Mouse (Mus musculus): ENCODE data around the gene Cdc37l1. TPM values are rescaled to one million over a fixed set of nuclear protein-coding genes. Genes with fewer than 3 reads are reported as not detected.
A peak's percentile ranks its signal among the peaks of the same experiment; 100 is the strongest.
"Not testable (repeated sequence)": the region's sequence is repeated elsewhere in the genome, so short reads cannot be mapped to it uniquely, and the experiment has no call there.

Cdc37l1 gene
- polyA plus RNA-seq, 1 experiment from 2014 or later: 37.7 TPM

- no peak for ATAC-seq (ENCODE audit: insufficient number of reproducible peaks, low FRiP score)
- peaks cover 21% of the 10 kb centered on the region for H3K4me1 ChIP-seq (replicated peaks)
Observed at GRCm38 (mm10) chr19:28969231-28969630, 20.9 kb upstream of the Cdc37l1 start.

GRCm38 (mm10) chr19:28970251-28970650 is 19.9 kb upstream of the Cdc37l1 start:
- no peaks in the 10 kb centered on the region for H3K36me3 ChIP-seq
- no peaks in the 10 kb centered on the region for H3K9me3 ChIP-seq (replicated peaks)
- ATAC-seq (ENCODE audit: insufficient number of reproducible peaks, low FRiP score): no peak
- H3K9ac ChIP-seq: no peak overlapping the region
- WGBS: 51% methylated on average over 11 of the region's 11 CpGs
- peaks cover 19% of the 10 kb centered on the region for H3K4me1 ChIP-seq (replicated peaks)
- H3K27ac ChIP-seq (ENCODE audit: poor library complexity, severe bottlenecking): no peak overlapping the region
- no peak overlapping the region; the same call in 1 of the 2 replicates for H3K4me2 ChIP-seq
- no peak overlapping the region for H3K4me3 ChIP-seq
- peaks cover 4% of the 10 kb centered on the region; the same call in 1 of the 2 replicates for H3K27me3 ChIP-seq (replicated peaks)

More at GRCm38 (mm10) chr19:28969231-28969630, 20.9 kb upstream of the Cdc37l1 start:
- Histone ChIP-seq H3K36me3 (no peaks in the 10 kb centered on the region), H3K27ac (ENCODE audit: poor library complexity, severe bottlenecking) (no peak overlapping the region), H3K4me2 (no peak overlapping the region), H3K4me3 (no peak overlapping the region), H3K9me3 (replicated peaks) (no peaks in the 10 kb centered on the region), H3K9ac (no peak overlapping the region), H3K27me3 (replicated peaks) (no peaks in the 10 kb centered on the region)
- WGBS: 75% methylated on average over 5 of the region's 5 CpGs

GRCm38 (mm10) chr19:28974862-28975611 is 15.1 kb upstream of the Cdc37l1 start:
- peak overlapping the region; percentile 85 for H3K4me2 ChIP-seq
- H3K4me1 ChIP-seq (replicated peaks): peaks cover 7% of the 10 kb centered on the region; the same call in 1 of the 2 replicates
- H3K4me3 ChIP-seq: peak overlapping the region; percentile 47
- no peak for ATAC-seq (ENCODE audit: insufficient number of reproducible peaks, low FRiP score)
- 16% methylated on average over 35 of the region's 35 CpGs for WGBS
- H3K27ac ChIP-seq (ENCODE audit: poor library complexity, severe bottlenecking): no peak overlapping the region
- peaks cover 4% of the 10 kb centered on the region; the same call in 1 of the 2 replicates for H3K27me3 ChIP-seq (replicated peaks)
- H3K9me3 ChIP-seq (replicated peaks): no peaks in the 10 kb centered on the region
- H3K36me3 ChIP-seq: no peaks in the 10 kb centered on the region
- peak overlapping the region; percentile 66 for H3K9ac ChIP-seq

DNA sequence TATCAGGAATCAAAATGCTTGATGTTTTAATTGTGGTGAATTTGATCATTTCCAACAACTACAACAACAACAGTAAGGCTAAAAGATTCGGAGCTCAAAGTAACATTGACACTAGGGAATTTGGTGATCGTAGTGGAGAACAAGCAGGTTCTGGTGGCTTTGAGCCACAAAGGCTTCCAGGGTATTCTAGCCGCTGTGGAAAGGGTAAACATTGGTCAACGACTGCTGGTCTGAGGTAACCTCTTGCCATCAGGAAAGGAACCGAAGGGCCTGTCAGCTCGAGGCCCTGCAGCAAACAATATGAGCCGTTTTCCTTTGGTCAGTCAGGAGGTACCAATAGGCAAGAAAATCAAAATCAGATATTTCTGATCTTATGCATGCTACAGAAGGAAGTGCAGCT is 7.5 kb upstream of the Cdc37l1 start:
- H3K36me3 ChIP-seq: no peaks in the 10 kb centered on the region
- WGBS: 72% methylated on average over 7 of the region's 7 CpGs
- H3K9me3 ChIP-seq (replicated peaks): no peaks in the 10 kb centered on the region
- no peak overlapping the region for H3K4me2 ChIP-seq
- H3K9ac ChIP-seq: no peak overlapping the region
- H3K27ac ChIP-seq (ENCODE audit: poor library complexity, severe bottlenecking): no peak overlapping the region
- no peaks in the 10 kb centered on the region for H3K4me1 ChIP-seq (replicated peaks)
- no peak overlapping the region for H3K4me3 ChIP-seq
- H3K27me3 ChIP-seq (replicated peaks): no peaks in the 10 kb centered on the region
- no peak for ATAC-seq (ENCODE audit: insufficient number of reproducible peaks, low FRiP score)

- peak overlapping the region; percentile 84 for H3K27ac ChIP-seq (ENCODE audit: poor library complexity, severe bottlenecking)
- peaks cover 11% of the 10 kb centered on the region for H3K36me3 ChIP-seq
- peak overlapping the region; percentile 85 for H3K9ac ChIP-seq
- no peaks in the 10 kb centered on the region for H3K9me3 ChIP-seq (replicated peaks)
- H3K27me3 ChIP-seq (replicated peaks): no peaks in the 10 kb centered on the region
- H3K4me1 ChIP-seq (replicated peaks): peaks cover 14% of the 10 kb centered on the region
- peak overlapping the region; percentile 83 for H3K4me3 ChIP-seq
- no peak for ATAC-seq (ENCODE audit: insufficient number of reproducible peaks, low FRiP score)
- peak overlapping the region; percentile 70 for H3K4me2 ChIP-seq
- 48% methylated on average over 8 of the region's 8 CpGs for WGBS
Observed at GRCm38 (mm10) chr19:28989515-28989914, 637 bp upstream of the Cdc37l1 start.

DNA sequence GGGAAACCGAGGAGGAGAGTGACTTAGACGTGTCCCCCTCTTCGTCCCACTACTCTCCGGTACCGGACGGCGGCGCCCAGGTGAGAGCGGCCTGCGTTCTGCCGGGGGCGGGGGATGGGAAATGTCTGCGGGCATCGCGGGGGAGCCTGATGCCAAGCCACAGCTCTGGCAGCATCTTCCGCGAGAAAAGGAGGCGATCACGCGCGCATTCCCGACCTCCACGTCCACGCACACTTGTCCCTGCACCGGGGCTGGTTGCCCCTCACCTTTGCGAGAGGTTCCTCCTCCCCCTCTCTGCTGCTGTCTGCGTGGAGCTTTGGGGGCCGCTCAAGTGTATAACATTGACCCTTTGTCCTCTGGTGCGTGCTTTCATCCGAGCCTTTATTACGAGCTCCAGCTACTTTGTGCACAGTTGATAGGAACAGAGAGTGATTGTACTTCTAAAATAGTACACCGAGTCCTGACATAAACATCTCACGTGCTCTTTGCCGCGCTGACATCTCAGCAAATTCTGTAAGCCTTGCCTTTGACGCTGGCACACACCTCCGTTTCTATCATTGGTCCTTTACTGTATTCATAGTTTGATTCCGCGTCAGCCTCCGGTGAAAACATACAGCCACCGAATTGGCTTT is 554 bp downstream of the Cdc37l1 start:
- peaks cover 23% of the 10 kb centered on the region for H3K36me3 ChIP-seq
- ATAC-seq (ENCODE audit: insufficient number of reproducible peaks, low FRiP score): peak; percentile 43
- peaks cover 14% of the 10 kb centered on the region for H3K4me1 ChIP-seq (replicated peaks)
- H3K4me3 ChIP-seq: peak overlapping the region; percentile 83
- peak overlapping the region; percentile 70 for H3K4me2 ChIP-seq
- H3K27ac ChIP-seq (ENCODE audit: poor library complexity, severe bottlenecking): peak overlapping the region; percentile 84
- no peaks in the 10 kb centered on the region for H3K27me3 ChIP-seq (replicated peaks)
- no peaks in the 10 kb centered on the region for H3K9me3 ChIP-seq (replicated peaks)
- WGBS: under 1% methylated on average over 40 of the region's 41 CpGs
- H3K9ac ChIP-seq: peak overlapping the region; percentile 85

DNA sequence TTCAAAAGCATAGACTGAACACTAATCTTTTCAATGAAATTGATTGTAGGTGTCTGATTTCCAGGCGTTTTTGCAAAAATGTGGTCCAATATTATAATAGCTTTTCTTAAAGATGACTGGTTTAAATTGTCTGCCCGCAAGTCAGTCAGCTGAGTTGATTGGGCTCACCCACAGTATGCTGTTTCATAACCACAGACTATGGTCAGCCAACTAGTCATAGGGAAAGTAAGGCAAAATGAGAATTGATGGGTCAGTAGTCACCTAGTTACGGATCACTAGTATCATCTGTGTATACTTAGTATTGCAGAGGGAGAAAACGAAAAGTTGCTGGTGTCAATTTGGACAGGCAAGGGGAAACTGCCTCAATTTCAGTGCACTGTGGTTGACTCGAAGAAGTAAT is 1.2 kb downstream of the Cdc37l1 start:
- peak overlapping the region; percentile 70 for H3K4me2 ChIP-seq
- H3K36me3 ChIP-seq: peaks cover 25% of the 10 kb centered on the region
- peaks cover 14% of the 10 kb centered on the region for H3K4me1 ChIP-seq (replicated peaks)
- peak overlapping the region; percentile 83 for H3K4me3 ChIP-seq
- H3K27ac ChIP-seq (ENCODE audit: poor library complexity, severe bottlenecking): peak overlapping the region; percentile 84; the same call in 1 of the 2 replicates
- WGBS: 71% methylated on average over 5 of the region's 5 CpGs
- H3K9ac ChIP-seq: peak overlapping the region; percentile 85
- H3K9me3 ChIP-seq (replicated peaks): no peaks in the 10 kb centered on the region
- ATAC-seq (ENCODE audit: insufficient number of reproducible peaks, low FRiP score): no peak
- H3K27me3 ChIP-seq (replicated peaks): no peaks in the 10 kb centered on the region

DNA sequence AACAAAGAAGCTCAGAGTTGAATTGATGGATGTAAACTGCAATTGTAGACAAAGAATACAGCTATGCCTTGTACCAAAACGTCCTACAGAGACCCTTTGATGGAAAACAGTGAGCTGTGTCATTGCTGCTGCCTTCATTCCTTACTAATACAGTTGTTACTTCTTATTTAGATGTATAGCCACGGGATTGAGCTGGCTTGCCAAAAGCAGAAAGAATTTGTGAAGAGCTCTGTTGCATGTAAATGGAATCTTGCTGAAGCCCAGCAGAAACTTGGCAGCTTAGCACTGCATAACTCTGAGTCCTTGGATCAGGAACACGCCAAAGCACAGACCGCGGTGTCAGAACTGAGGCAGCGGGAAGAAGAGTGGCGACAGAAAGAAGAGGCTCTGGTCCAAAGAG is 4.7 kb downstream of the Cdc37l1 start:
- Histone ChIP-seq H3K27ac (ENCODE audit: poor library complexity, severe bottlenecking) (no peak overlapping the region), H3K9me3 (replicated peaks) (no peaks in the 10 kb centered on the region), H3K9ac (no peak overlapping the region), H3K4me2 (no peak overlapping the region), H3K4me1 (replicated peaks) (peaks cover 9% of the 10 kb centered on the region), H3K4me3 (no peak overlapping the region), H3K36me3 (peaks cover 37% of the 10 kb centered on the region), H3K27me3 (replicated peaks) (no peaks in the 10 kb centered on the region)
- ATAC-seq (ENCODE audit: insufficient number of reproducible peaks, low FRiP score): no peak
- 87% methylated on average over 7 of the region's 7 CpGs for WGBS

GRCm38 (mm10) chr19:28995366-28995765 is 5.2 kb downstream of the Cdc37l1 start:
- 92% methylated on average over 5 of the region's 5 CpGs for WGBS
- no peak for ATAC-seq (ENCODE audit: insufficient number of reproducible peaks, low FRiP score)
- H3K4me3 ChIP-seq: no peak overlapping the region
- H3K4me1 ChIP-seq (replicated peaks): peaks cover 9% of the 10 kb centered on the region
- no peak overlapping the region for H3K27ac ChIP-seq (ENCODE audit: poor library complexity, severe bottlenecking)
- peaks cover 42% of the 10 kb centered on the region for H3K36me3 ChIP-seq
- no peak overlapping the region for H3K4me2 ChIP-seq
- no peak overlapping the region for H3K9ac ChIP-seq
- H3K9me3 ChIP-seq (replicated peaks): no peaks in the 10 kb centered on the region
- no peaks in the 10 kb centered on the region for H3K27me3 ChIP-seq (replicated peaks)

GRCm38 (mm10) chr19:28997976-28998630 is 8.0 kb downstream of the Cdc37l1 start:
- no peaks in the 10 kb centered on the region for H3K27me3 ChIP-seq (replicated peaks)
- H3K4me3 ChIP-seq: no peak overlapping the region
- no peaks in the 10 kb centered on the region for H3K4me1 ChIP-seq (replicated peaks)
- ATAC-seq (ENCODE audit: insufficient number of reproducible peaks, low FRiP score): no peak
- no peaks in the 10 kb centered on the region for H3K9me3 ChIP-seq (replicated peaks)
- 90% methylated on average over 4 of the region's 4 CpGs for WGBS
- no peak overlapping the region for H3K9ac ChIP-seq
- H3K4me2 ChIP-seq: no peak overlapping the region
- peaks cover 62% of the 10 kb centered on the region for H3K36me3 ChIP-seq
- H3K27ac ChIP-seq (ENCODE audit: poor library complexity, severe bottlenecking): no peak overlapping the region

GRCm38 (mm10) chr19:29000321-29000720 is 10.2 kb downstream of the Cdc37l1 start:
- not testable (repeated sequence) for H3K9me3 ChIP-seq (replicated peaks); H3K4me3 ChIP-seq; ATAC-seq (ENCODE audit: insufficient number of reproducible peaks, low FRiP score); H3K4me2 ChIP-seq; H3K27me3 ChIP-seq (replicated peaks); H3K27ac ChIP-seq (ENCODE audit: poor library complexity, severe bottlenecking); H3K9ac ChIP-seq; H3K4me1 ChIP-seq (replicated peaks)
- WGBS: 96% methylated on average over 16 of the region's 16 CpGs
- H3K36me3 ChIP-seq: peaks cover 53% of the 10 kb centered on the region

All from heart, embryonic 12.5 days (tissue).